Mouse (Mus musculus) midbrain, postnatal 0 days (tissue): ENCODE measurements at regions not wholly inside any gene's neighbourhood (a gene's known extent, or its start where the extent isn't known, plus 50 kb on each side); places are given as distances from the start of the nearest gene placed in this dataset.
A peak's percentile ranks its signal among the peaks of the same experiment; 100 is the strongest.

Experiments
- ATAC-seq: fragments of 200-750 bp; cut with Nextera tagmentation; 2 replicates; pipeline ENCODE4 v1.8.0; 2017; ENCODE audit warnings: moderate number of reproducible peaks, mild to moderate bottlenecking, moderate TSS enrichment, moderate library complexity; ENCODE audit not compliant: low FRiP score
- DNase-seq: peaks from one replicate; pipeline ENCODE4 v3.0.0-alpha.2; 2015; ENCODE audit warnings: low spot score
- H3K27ac ChIP-seq: fragments of 300-500 bp; sonication (generic); 2 replicates; pipeline ENCODE4 v1.5.1; 2014; ENCODE audit warnings: low read depth, mild to moderate bottlenecking, low read length, mixed read lengths
- H3K27me3 ChIP-seq: fragments of 300-500 bp; sonication (generic); 2 replicates; pipeline ENCODE4 v1.6.1; 2014; ENCODE audit warnings: low read length, control low read depth, mixed read lengths; ENCODE audit not compliant: insufficient read depth
- H3K36me3 ChIP-seq: fragments of 300-500 bp; sonication (generic); 2 replicates; pipeline ENCODE4 v1.6.1; 2014; ENCODE audit warnings: low read length, control low read depth, mixed read lengths; ENCODE audit not compliant: insufficient read depth
- H3K4me1 ChIP-seq: fragments of 300-500 bp; sonication (generic); 2 replicates; pipeline ENCODE4 v1.6.1; 2014; ENCODE audit warnings: mild to moderate bottlenecking, control low read depth, antibody characterized with exemption, low read length, mixed read lengths; ENCODE audit not compliant: insufficient read depth
- H3K4me2 ChIP-seq: fragments of 300-500 bp; sonication (generic); 2 replicates; pipeline ENCODE4 v1.6.1; 2014; ENCODE audit warnings: low read depth, mild to moderate bottlenecking, low read length, mixed read lengths; ENCODE audit not compliant: poor library complexity, severe bottlenecking
- H3K4me3 ChIP-seq: fragments of 300-500 bp; sonication (generic); 2 replicates; pipeline ENCODE4 v1.5.1; 2014; ENCODE audit warnings: low read depth, mild to moderate bottlenecking, low read length, moderate library complexity
- H3K9ac ChIP-seq: fragments of 300-500 bp; sonication (generic); replicated peaks from 2 replicates; pipeline ENCODE4 v1.6.1; 2014; ENCODE audit warnings: mild to moderate bottlenecking, low read length, moderate library complexity, mixed read lengths; ENCODE audit not compliant: poor library complexity, severe bottlenecking
- H3K9me3 ChIP-seq: fragments of 300-500 bp; sonication (generic); 2 replicates; pipeline ENCODE4 v1.6.1; 2016; ENCODE audit warnings: low read length, control low read depth
- CTCF ChIP-seq: IDR thresholded peaks from 2 replicates; pipeline ENCODE4 v1.5.1; 2016; ENCODE audit warnings: antibody characterized with exemption, mild to moderate bottlenecking
- WGBS: fragments of 180-500 bp; shearing (Covaris S2); extraction: QIAGEN DNeasy Blood & Tissue Kit; methylation state at CpG from one replicate; pipeline ENCODE4 v1.1.7; 2014; 5-methylcytosine and 5-hydroxymethylcytosine counted together

DNA sequence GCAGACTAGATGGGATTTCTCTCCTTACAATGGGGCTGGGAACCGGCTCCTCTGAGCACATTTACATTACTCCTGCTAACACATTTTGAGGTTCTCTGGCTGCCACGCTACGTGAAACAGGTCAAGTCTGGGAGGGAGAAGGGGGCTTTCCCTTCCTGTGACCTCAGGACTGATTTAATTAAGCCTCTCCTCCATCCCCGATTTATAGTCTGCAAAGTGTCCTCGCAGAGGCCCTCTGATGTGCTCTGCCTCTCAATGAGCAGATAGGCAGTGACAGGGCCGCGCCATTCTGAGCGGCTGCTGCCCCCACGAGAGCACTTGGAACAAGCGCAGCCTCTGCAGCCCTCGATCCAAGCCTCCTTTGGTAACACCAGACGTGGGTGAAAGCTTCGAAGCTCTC is 86.5 kb upstream of the Creb1 start:
- Histone ChIP-seq H3K27ac (peak overlapping the region; percentile 44), H3K36me3 (no peaks in the 10 kb centered on the region), H3K9me3 (no peaks in the 10 kb centered on the region), H3K4me1 (no peaks in the 10 kb centered on the region; the same call in 1 of the 2 replicates), H3K9ac (peak overlapping the region; percentile 14; the same call in 1 of the 2 replicates), H3K4me2 (no peak overlapping the region), H3K4me3 (no peak overlapping the region), H3K27me3 (no peaks in the 10 kb centered on the region)
- ATAC-seq (peak; percentile 88), DNase-seq (peak; percentile 97)
- peak; percentile 96 for TF ChIP-seq CTCF
- 0% methylated on average over 13 of the region's 13 CpGs for WGBS

DNA sequence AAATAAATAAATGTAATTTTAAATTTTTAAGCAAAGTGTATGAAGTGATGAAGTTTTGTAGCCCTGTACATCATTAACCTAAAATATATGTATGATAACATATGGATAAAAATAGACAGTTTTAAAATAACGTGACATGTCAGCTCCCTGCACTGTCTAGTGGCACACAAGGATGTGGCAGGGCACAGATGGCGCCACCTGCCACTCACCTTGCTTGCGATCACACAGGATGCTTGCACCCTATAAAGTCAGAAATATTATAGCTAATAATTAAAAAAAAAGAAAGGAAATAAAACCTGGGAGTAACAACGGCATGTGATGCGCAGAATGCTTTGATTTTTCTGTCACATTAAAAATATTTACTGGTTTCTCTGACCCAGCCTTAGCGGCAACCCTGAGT is 89.0 kb upstream of the Creb1 start:
- H3K4me3 ChIP-seq, result no peak overlapping the region
- no peak overlapping the region for H3K9ac ChIP-seq
- no peak overlapping the region for H3K27ac ChIP-seq
- H3K4me1 ChIP-seq, result no peaks in the 10 kb centered on the region; the same call in 1 of the 2 replicates
- H3K4me2 ChIP-seq, result no peak overlapping the region
- H3K36me3 ChIP-seq, result no peaks in the 10 kb centered on the region
- WGBS, result 86% methylated on average over 6 of the region's 6 CpGs
- TF ChIP-seq CTCF, result peak; percentile 40
- DNase-seq (no peak), ATAC-seq (no peak)
- H3K27me3 ChIP-seq, result no peaks in the 10 kb centered on the region
- H3K9me3 ChIP-seq, result no peaks in the 10 kb centered on the region

DNA sequence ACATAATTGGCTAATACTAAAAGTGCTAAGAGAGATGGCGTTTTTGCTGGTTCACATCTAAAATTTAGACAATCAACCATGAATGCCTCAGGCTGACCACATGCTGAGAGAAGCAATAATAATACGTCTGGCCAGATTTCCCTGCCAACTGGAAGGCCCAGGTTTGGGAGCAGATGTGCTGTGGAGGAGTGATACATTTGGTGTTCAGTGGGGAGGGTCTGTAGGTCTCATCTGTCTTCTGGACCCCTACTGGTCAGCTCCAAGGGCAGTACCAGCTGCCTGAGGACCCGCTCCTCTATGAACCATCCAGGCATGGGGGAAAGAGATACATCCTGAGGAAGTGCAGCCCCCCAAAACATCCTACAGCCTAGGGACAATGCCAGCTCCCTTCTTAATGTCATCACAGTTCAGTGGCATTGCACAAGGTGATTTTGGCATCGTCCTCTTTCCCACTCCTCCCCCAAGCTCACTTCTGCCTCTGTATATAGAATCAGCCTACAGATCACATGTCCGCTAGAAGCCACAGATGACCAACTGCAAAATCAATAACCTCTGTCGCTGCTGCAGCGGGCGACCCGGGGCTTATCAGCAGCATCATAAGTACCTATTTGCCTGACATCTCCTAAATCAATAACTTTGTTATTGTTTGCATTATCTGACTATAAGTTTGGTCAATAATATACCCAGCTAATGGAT is 90.1 kb upstream of the Creb1 start:
- H3K9ac ChIP-seq, result no peak overlapping the region
- no peak overlapping the region for H3K4me2 ChIP-seq
- WGBS, result 74% methylated on average over 9 of the region's 9 CpGs
- H3K27ac ChIP-seq, result no peak overlapping the region
- no peaks in the 10 kb centered on the region for H3K9me3 ChIP-seq
- DNase-seq (peak; percentile 74), ATAC-seq (no peak)
- TF ChIP-seq CTCF, result no peak
- H3K4me1 ChIP-seq, result no peaks in the 10 kb centered on the region; the same call in 1 of the 2 replicates
- no peaks in the 10 kb centered on the region for H3K36me3 ChIP-seq
- no peaks in the 10 kb centered on the region for H3K27me3 ChIP-seq
- H3K4me3 ChIP-seq, result no peak overlapping the region

DNA sequence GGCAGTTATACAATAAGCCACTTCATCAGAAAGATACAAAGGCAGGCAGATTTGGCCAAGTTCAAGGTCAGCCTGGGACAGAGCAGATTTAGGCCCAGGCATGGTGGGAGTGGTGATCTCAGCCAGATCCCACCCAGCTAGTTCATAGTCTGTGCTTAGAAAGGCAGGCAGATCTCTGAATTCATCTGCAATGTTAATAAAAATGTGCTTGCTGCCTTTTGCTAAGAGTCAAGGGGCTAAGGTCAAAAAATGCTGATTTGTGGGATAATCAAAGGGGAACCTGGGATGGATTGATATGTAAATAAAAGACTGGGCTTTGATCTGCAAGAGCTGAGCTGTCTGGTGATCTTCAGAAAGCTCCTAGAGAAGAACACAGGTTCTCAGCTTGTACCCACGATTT is 109.2 kb upstream of the Creb1 start:
- ATAC-seq, result no peak
- Histone ChIP-seq H3K27ac (no peak overlapping the region), H3K4me1 (no peaks in the 10 kb centered on the region), H3K9ac (no peak overlapping the region), H3K9me3 (no peaks in the 10 kb centered on the region), H3K27me3 (no peaks in the 10 kb centered on the region), H3K4me3 (no peak overlapping the region), H3K4me2 (no peak overlapping the region), H3K36me3 (no peaks in the 10 kb centered on the region)
- no peak for DNase-seq
- 47% methylated on average over 1 of the region's 1 CpGs for WGBS
- TF ChIP-seq CTCF, result no peak

DNA sequence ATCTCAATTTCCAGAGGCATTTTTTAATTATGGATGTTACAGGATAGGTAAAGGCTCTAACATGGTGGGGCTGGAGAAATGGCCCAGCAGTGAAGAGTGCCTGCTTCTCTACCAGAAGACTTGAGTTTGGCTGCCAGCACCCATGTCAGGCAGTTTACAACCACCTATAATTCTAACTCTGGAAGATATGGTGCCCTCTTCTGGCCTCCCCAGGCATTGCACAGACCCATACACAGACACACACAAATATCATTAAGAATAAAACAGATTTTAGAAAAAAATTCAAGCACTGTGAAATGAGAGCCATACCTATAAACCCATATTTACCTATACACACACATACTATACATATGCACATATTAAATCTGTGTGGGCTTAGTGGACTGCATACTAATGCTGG is 113.9 kb upstream of the Creb1 start:
- Histone ChIP-seq H3K36me3 (no peaks in the 10 kb centered on the region), H3K27ac (no peak overlapping the region), H3K9ac (no peak overlapping the region), H3K27me3 (no peaks in the 10 kb centered on the region), H3K9me3 (no peaks in the 10 kb centered on the region), H3K4me1 (no peaks in the 10 kb centered on the region), H3K4me3 (no peak overlapping the region), H3K4me2 (no peak overlapping the region)
- TF ChIP-seq CTCF, result peak; percentile 21; the same call in 1 of the 2 replicates
- ATAC-seq (no peak), DNase-seq (no peak)

DNA sequence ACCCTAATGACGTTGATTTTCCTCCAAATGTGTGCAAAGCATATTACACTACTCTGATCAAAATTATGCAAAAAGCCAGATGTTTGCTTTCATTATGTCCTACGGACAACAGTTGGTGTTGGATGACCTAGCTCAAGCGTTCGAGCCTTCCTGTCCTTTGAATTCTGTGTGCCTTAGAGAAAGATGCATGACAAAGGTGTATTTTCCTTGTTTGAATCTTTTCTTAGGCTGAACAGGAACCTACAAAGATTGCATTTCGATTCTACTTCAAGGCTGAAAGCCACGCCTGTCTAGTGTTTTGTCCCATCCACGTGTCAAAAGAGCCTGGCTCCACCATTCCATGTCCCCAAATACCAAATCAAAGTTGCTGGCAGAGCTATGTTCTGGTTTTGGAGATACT is 116.5 kb upstream of the Creb1 start:
- no peak overlapping the region for H3K27ac ChIP-seq
- H3K9ac ChIP-seq, result no peak overlapping the region
- no peaks in the 10 kb centered on the region for H3K4me1 ChIP-seq
- DNase-seq, result no peak
- no peak overlapping the region for H3K4me2 ChIP-seq
- no peak for ATAC-seq
- no peaks in the 10 kb centered on the region for H3K27me3 ChIP-seq
- no peaks in the 10 kb centered on the region for H3K9me3 ChIP-seq
- no peaks in the 10 kb centered on the region for H3K36me3 ChIP-seq
- no peak for TF ChIP-seq CTCF
- no peak overlapping the region for H3K4me3 ChIP-seq
- WGBS, result 83% methylated on average over 7 of the region's 7 CpGs
